Mouse (Mus musculus) lung, adult 2 months (tissue): ENCODE results near the gene Col5a1.

Experiments
- CTCF ChIP-seq: fragments of 200-500 bp; IDR thresholded peaks from 2 replicates; pipeline ENCODE4 v1.5.1; 2011; ENCODE audit warnings: mild to moderate bottlenecking, low read length, control low read depth; ENCODE audit not compliant: insufficient read depth
- POLR2A ChIP-seq: fragments of 200-500 bp; IDR thresholded peaks from 2 replicates; pipeline ENCODE4 v1.6.1; 2011; ENCODE audit warnings: low read depth, mild to moderate bottlenecking, control low read depth, low read length, borderline replicate concordance; ENCODE audit errors: extremely low read depth

GRCm38 (mm10) chr2:28086112-28086511 lies 199.9 kb downstream of the Col5a1 start:
- TF ChIP-seq CTCF (no peak), POLR2A (no peak)
